Mouse (Mus musculus) forebrain, embryonic 16.5 days (tissue): Measurements from ENCODE around the gene Tanc2. TPM values are rescaled to one million over a fixed set of nuclear protein-coding genes. Genes with fewer than 3 reads are reported as not detected.

ENCODE experiments used
- ATAC-seq: fragments of 200-750 bp; cut with Nextera tagmentation; 2 replicates; pipeline ENCODE4 v1.8.0; 2017; ENCODE audit warnings: mild to moderate bottlenecking, moderate library complexity
- H3K27ac ChIP-seq: fragments of 300-500 bp; sonication (generic); 2 replicates; pipeline ENCODE4 v1.5.1; 2014; ENCODE audit warnings: low read length, control low read depth
- H3K27me3 ChIP-seq: fragments of 300-500 bp; sonication (generic); replicated peaks from 2 replicates; pipeline ENCODE4 v1.6.1; 2014; ENCODE audit warnings: low read length; ENCODE audit not compliant: control insufficient read depth, insufficient read depth
- H3K36me3 ChIP-seq: fragments of 300-500 bp; sonication (generic); 2 replicates; pipeline ENCODE4 v1.6.1; 2014; ENCODE audit not compliant: control insufficient read depth, insufficient read depth
- H3K4me1 ChIP-seq: fragments of 300-500 bp; sonication (generic); replicated peaks from 2 replicates; pipeline ENCODE4 v1.6.1; 2014; ENCODE audit warnings: low read length; ENCODE audit not compliant: control insufficient read depth, insufficient read depth
- H3K4me2 ChIP-seq: fragments of 300-500 bp; sonication (generic); 2 replicates; pipeline ENCODE4 v1.6.1; 2014; ENCODE audit warnings: mild to moderate bottlenecking, low read length, control low read depth
- H3K4me3 ChIP-seq: fragments of 300-500 bp; sonication (generic); replicated peaks from 2 replicates; pipeline ENCODE4 v1.5.1; 2014; ENCODE audit warnings: mild to moderate bottlenecking, low read length, control low read depth
- H3K9ac ChIP-seq: fragments of 300-500 bp; sonication (generic); replicated peaks from 2 replicates; pipeline ENCODE4 v1.6.1; 2014; ENCODE audit warnings: low read depth, low read length, control low read depth
- H3K9me3 ChIP-seq: fragments of 300-500 bp; sonication (generic); 2 replicates; pipeline ENCODE4 v1.6.1; 2016; ENCODE audit warnings: low read length; ENCODE audit not compliant: control insufficient read depth
- WGBS: fragments of 180-500 bp; shearing (Covaris S2); extraction: QIAGEN DNeasy Blood & Tissue Kit; methylation state at CpG from one replicate; pipeline ENCODE4 v1.1.7; 2014; 5-methylcytosine and 5-hydroxymethylcytosine counted together
- polyA plus RNA-seq: library from polyadenylated mRNA; unstranded; fragments of >200 nt; fragmentation: Nextera tagmentation; extraction: Ambion mirVana; gene quantifications from 2 replicates; pipeline ENCODE4 v1.2.1, GENCODE M21; 2015

Tanc2 gene
- polyA plus RNA-seq, result 37.7 and 49.8 TPM in 2 replicates

DNA sequence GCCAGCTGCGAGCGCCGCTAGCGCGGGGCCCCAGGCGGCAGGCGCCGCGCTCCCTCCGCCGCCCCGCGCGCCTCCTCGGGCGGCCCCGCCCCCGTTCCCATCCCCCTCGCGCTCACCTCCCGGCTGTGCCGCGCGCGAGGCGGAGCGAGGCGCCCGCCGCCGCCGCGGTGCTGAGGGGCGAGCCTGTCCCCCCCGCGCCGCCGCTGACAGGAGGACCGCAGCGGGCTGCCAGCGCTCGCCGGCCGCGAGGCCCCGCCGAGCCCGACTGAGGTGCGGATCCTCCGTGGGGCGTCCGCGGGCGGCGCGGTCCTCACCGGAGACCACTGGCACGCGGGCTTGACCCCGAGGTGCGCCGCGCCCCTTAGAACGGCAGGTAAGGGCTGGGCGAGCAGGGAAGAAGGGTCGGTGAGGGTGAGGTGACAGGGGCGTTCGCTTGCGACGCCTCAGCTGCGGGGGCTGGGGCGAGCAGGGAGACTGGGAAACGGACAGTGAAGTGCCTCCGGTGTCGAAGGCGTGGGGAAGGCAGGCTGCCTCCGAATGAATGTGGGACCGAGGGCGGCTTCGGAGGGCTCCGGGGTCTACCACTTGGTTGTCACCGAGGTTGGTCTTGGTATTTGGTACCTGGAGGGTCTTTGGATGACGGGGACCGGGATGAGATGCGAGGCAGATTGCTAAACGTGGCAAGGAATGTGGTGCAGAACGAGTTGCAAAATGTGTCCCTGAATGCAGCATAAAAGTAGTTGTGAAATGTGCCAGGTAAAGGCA lies at the start of gene Tanc2:
Gene Tanc2 (plus strand): TSS at position 110 of the 765 bp plus-strand sequence.
- peak within 1 kb of the TSS; percentile 74 for H3K4me2 ChIP-seq
- WGBS, result under 1% methylated on average over 55 of the region's 87 CpGs
- ATAC-seq, result peak; percentile 83
- peak within 1 kb of the TSS; percentile 85 for H3K4me3 ChIP-seq
- H3K27me3 ChIP-seq, result no peaks in the 10 kb centered on the region
- no peaks in the 10 kb centered on the region for H3K9me3 ChIP-seq
- H3K36me3 ChIP-seq, result no peaks in the 10 kb centered on the region
- peak within 1 kb of the TSS; percentile 97 for H3K9ac ChIP-seq
- peaks cover 3% of the 10 kb centered on the region; the same call in 1 of the 2 replicates for H3K4me1 ChIP-seq
- peak within 1 kb of the TSS; percentile 94 for H3K27ac ChIP-seq

DNA sequence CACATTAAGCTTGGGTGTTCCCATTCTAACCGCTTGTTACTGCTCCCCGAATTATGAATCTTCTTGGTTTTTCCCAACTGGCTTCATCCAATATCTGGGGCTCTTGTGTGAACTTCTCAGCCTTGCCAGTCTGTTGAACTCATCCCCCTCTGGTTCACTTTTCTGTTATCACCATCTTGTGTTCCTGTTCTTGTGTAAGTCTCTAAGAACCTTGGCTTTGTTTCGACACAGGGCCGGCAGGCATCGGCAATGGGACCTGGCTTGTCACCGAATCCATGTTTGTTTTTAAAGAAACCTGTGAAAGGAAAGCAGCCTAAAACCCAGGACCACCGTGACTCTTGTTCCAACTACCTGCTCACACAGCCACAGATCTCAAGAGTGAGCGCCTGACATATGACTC lies 49.0 kb upstream of the Tanc2 start:
- Histone ChIP-seq H3K9ac (no peak overlapping the region), H3K4me1 (0 out of 2 replicates have a peak, but pooled peaks cover 2% of the 10 kb centered on the region), H3K9me3 (no peaks in the 10 kb centered on the region), H3K36me3 (no peaks in the 10 kb centered on the region), H3K27ac (no peak overlapping the region), H3K4me2 (no peak overlapping the region), H3K27me3 (no peaks in the 10 kb centered on the region), H3K4me3 (no peak overlapping the region)
- ATAC-seq, result no peak
- 93% methylated on average over 8 of the region's 8 CpGs for WGBS

DNA sequence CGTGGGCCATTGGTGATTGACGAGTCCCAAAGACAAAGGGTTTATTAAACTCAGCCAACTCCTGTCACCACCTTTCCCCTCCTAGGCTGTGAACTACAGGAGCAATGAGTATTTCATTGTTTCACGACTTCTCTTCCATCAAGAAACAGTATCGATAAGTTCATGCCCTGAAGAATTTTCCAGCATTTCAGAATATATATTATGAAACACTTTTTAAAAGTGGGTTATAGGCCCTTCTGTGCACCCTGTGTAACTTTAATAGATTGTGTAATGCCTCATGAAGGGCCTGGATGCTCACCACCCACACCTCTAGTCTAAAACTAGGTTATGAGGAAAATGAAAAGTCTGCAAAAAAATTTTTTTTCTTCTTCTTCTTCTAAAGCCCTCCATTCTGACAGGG lies 48.4 kb upstream of the Tanc2 start:
- H3K4me1 ChIP-seq, result 0 out of 2 replicates have a peak, but pooled peaks cover 2% of the 10 kb centered on the region
- no peak overlapping the region for H3K9ac ChIP-seq
- no peak overlapping the region for H3K4me2 ChIP-seq
- 75% methylated on average over 4 of the region's 4 CpGs for WGBS
- no peak overlapping the region for H3K4me3 ChIP-seq
- H3K27ac ChIP-seq, result no peak overlapping the region
- ATAC-seq, result no peak
- no peaks in the 10 kb centered on the region for H3K36me3 ChIP-seq
- no peaks in the 10 kb centered on the region for H3K9me3 ChIP-seq
- H3K27me3 ChIP-seq, result no peaks in the 10 kb centered on the region

DNA sequence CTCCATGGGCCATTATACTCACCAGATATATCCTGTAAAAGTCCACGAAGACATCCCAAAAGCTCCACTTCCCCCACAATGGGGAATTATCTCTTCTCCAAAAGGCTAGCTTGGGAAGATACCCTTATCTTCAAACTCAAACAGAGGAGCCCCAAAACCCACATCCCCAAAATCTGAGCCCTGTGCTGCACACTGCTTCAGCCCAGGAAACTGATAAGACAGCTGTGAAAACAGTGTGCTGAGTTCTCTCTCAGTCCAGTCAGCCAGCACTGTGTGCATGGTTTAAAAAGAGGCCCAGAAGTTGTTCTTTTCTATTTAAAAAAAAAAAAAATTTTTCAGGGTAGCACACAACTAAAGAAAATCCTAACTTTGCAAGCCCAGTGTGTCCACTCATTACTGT lies 47.7 kb upstream of the Tanc2 start:
- WGBS, result 24% methylated on average over 1 of the region's 1 CpGs
- H3K36me3 ChIP-seq, result no peaks in the 10 kb centered on the region
- no peaks in the 10 kb centered on the region for H3K27me3 ChIP-seq
- no peak overlapping the region for H3K27ac ChIP-seq
- no peak overlapping the region for H3K4me2 ChIP-seq
- 0 out of 2 replicates have a peak, but pooled peaks cover 2% of the 10 kb centered on the region for H3K4me1 ChIP-seq
- no peaks in the 10 kb centered on the region for H3K9me3 ChIP-seq
- H3K4me3 ChIP-seq, result no peak overlapping the region
- no peak for ATAC-seq
- H3K9ac ChIP-seq, result no peak overlapping the region

DNA sequence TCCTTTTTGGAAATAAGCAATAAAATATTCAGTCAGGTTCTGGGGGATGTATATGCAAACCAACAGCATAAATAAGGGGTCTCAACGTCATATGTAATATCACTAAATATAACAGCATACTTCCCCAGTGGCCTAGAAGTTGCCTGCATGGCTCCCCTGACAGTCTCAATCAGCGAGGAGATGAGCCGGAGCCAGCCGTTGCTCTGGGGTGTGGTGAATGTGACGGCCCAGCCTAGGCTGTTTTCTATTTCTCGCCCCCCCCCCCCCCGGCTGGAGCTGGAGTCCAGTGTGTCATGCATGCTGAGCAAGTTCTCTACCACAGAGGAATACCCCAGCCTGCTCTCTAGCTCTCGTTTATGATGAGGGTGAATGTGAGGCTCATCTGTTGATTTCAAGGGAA lies 44.0 kb upstream of the Tanc2 start:
- no peaks in the 10 kb centered on the region for H3K36me3 ChIP-seq
- no peak overlapping the region for H3K4me3 ChIP-seq
- WGBS, result 50% methylated on average over 8 of the region's 8 CpGs
- 0 out of 2 replicates have a peak, but pooled peaks cover 7% of the 10 kb centered on the region for H3K4me1 ChIP-seq
- H3K9ac ChIP-seq, result no peak overlapping the region
- no peaks in the 10 kb centered on the region for H3K9me3 ChIP-seq
- H3K27ac ChIP-seq, result no peak overlapping the region
- no peak for ATAC-seq
- H3K27me3 ChIP-seq, result no peaks in the 10 kb centered on the region
- H3K4me2 ChIP-seq, result no peak overlapping the region

DNA sequence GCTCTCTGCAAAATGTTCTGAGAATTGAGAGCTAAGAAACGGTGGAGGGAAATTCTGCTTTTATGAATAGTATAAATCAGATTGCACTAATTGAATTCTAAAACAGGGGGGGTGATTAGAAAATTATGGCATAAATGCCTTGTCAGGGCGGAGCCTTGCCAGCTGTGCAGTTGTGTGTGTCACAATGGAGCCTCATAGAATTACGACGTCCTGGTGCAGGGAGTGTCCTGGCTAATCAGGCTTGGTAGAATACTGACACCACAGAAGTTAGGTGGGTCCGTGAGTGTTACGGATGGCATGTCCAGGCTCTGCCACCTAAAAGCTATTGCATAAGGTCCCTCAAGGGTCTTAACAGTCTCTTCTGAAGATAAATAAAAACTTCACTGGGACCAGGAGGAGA lies 43.4 kb upstream of the Tanc2 start:
- ATAC-seq, result no peak
- H3K36me3 ChIP-seq, result no peaks in the 10 kb centered on the region
- no peaks in the 10 kb centered on the region for H3K9me3 ChIP-seq
- no peaks in the 10 kb centered on the region for H3K27me3 ChIP-seq
- WGBS, result 48% methylated on average over 6 of the region's 6 CpGs
- H3K4me2 ChIP-seq, result no peak overlapping the region
- H3K4me3 ChIP-seq, result no peak overlapping the region
- no peak overlapping the region for H3K9ac ChIP-seq
- no peak overlapping the region for H3K27ac ChIP-seq
- H3K4me1 ChIP-seq, result 0 out of 2 replicates have a peak, but pooled peaks cover 7% of the 10 kb centered on the region

DNA sequence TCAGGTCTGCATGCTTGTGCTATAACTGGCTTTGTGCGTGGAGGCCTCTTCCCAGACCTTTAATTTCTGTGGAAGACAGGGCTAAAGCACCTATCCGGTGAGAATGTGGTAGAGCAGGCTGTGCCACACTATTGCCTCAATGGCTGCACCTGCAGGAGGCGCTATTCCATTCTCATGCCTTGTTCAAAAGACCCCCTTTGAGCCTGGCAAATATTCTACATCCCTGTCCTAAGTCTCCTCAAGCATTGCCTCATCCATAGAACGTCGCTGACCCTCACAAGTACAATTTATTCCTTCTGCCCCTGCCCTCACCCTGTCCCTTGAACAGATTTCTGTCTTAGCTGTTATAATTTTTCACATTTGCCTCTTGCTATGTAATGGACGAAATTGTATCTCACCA lies 41.4 kb upstream of the Tanc2 start:
- 87% methylated on average over 6 of the region's 6 CpGs for WGBS
- H3K27me3 ChIP-seq, result no peaks in the 10 kb centered on the region
- H3K9me3 ChIP-seq, result no peaks in the 10 kb centered on the region
- ATAC-seq, result no peak
- no peak overlapping the region for H3K27ac ChIP-seq
- H3K4me1 ChIP-seq, result 0 out of 2 replicates have a peak, but pooled peaks cover 4% of the 10 kb centered on the region
- H3K4me3 ChIP-seq, result no peak overlapping the region
- H3K4me2 ChIP-seq, result no peak overlapping the region
- no peaks in the 10 kb centered on the region for H3K36me3 ChIP-seq
- no peak overlapping the region for H3K9ac ChIP-seq

DNA sequence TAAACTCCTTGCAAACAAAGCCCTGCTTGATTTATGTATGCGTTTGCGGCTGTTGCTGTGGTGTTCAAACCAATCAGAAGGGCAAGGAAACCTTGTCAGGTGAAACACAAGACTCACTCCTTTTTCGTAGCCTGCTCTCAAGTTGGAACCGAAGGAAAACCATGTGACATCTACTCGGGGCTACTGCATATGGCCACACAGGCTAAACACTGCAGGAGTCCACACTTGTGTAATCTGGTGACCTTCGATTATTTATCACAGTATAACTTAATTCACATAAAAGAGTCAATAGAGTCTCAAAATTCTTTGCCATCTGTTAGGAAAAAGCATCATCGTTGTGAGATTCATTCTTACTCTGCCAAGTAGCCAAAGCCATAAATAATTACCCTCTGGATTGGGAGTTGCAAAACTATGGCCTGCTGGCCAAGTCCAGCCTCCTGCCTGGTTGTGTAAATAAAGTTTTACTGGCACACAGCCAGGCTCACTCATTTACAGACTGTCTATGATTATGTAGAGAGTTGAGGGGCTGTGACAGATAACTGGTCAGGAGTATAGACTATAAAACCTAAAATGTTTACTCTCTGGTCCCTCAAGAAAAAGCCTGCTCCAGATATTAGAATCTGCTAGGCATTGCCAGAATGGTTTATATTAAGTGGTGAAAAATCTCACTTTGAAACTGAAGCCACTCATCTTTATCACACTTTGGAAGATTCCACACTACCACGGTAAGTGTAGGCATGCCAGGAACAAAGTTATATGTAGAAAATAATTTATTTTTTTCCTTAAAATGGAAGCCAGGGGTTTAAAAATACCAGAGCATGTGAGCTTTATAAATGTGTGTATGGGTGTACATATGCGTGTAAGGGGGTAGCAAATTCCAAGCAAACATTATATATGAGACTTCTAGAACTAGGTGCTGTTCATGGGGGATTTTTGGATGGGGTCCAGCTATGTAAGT lies 40.3 kb upstream of the Tanc2 start:
- Histone ChIP-seq H3K9me3 (no peaks in the 10 kb centered on the region), H3K36me3 (no peaks in the 10 kb centered on the region), H3K4me2 (no peak overlapping the region), H3K27me3 (no peaks in the 10 kb centered on the region), H3K4me3 (no peak overlapping the region), H3K27ac (no peak overlapping the region), H3K4me1 (0 out of 2 replicates have a peak, but pooled peaks cover 4% of the 10 kb centered on the region), H3K9ac (no peak overlapping the region)
- ATAC-seq, result 0 out of 2 replicates have a peak, but pooled peaks have one; percentile 23
- WGBS, result 64% methylated on average over 9 of the region's 9 CpGs

DNA sequence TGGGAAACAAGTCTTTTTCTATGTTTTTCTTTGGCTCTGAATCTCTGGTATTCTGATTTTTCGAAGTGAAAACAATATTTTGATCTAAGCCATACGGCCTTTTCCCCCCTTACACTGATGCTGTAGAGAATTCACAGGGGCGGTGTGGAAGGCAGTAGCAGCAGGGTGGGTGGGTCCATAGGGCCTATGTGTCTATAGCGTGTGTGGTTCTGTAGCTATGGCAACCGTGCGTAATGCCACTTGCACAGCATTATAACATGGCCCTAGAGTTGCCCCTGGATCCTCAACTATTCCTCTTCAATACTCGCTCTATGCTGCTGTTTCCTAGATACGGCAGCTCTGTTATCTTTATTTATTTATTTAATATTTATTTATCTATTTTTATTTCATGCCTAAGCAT lies 32.5 kb upstream of the Tanc2 start:
- WGBS, result 59% methylated on average over 8 of the region's 8 CpGs
- Histone ChIP-seq H3K4me1 (peaks cover 5% of the 10 kb centered on the region), H3K9ac (no peak overlapping the region), H3K4me3 (no peak overlapping the region), H3K9me3 (no peaks in the 10 kb centered on the region), H3K36me3 (no peaks in the 10 kb centered on the region), H3K4me2 (no peak overlapping the region), H3K27me3 (no peaks in the 10 kb centered on the region), H3K27ac (no peak overlapping the region)
- ATAC-seq, result peak; percentile 71
